Mouse (Mus musculus) embryonic facial prominence, embryonic 12.5 days (tissue): ENCODE measurements around the gene Il21r. TPM values are rescaled to one million over a fixed set of nuclear protein-coding genes. Genes with fewer than 3 reads are reported as not detected.

ENCODE experiments used
- ATAC-seq: fragments of 200-750 bp; cut with Nextera tagmentation; 2 replicates; pipeline ENCODE4 v1.8.0; 2017; ENCODE audit not compliant: insufficient number of reproducible peaks, insufficient read depth, low FRiP score, low TSS enrichment
- H3K27ac ChIP-seq: fragments of 300-500 bp; sonication (generic); 2 replicates; pipeline ENCODE4 v1.5.1; 2016; ENCODE audit warnings: mild to moderate bottlenecking
- H3K27me3 ChIP-seq: fragments of 300-500 bp; sonication (generic); 2 replicates; pipeline ENCODE4 v1.6.1; 2016; ENCODE audit warnings: mild to moderate bottlenecking, moderate library complexity
- H3K36me3 ChIP-seq: fragments of 300-500 bp; sonication (generic); 2 replicates; pipeline ENCODE4 v1.6.1; 2016; ENCODE audit warnings: mild to moderate bottlenecking
- H3K4me1 ChIP-seq: fragments of 300-500 bp; sonication (generic); 2 replicates; pipeline ENCODE4 v1.6.1; 2016
- H3K4me2 ChIP-seq: fragments of 300-500 bp; sonication (generic); replicated peaks from 2 replicates; pipeline ENCODE4 v1.6.1; 2016; ENCODE audit warnings: mild to moderate bottlenecking, moderate library complexity
- H3K4me3 ChIP-seq: fragments of 300-500 bp; sonication (generic); 2 replicates; pipeline ENCODE4 v1.5.1; 2016; ENCODE audit warnings: mild to moderate bottlenecking
- H3K9ac ChIP-seq: fragments of 300-500 bp; sonication (generic); 2 replicates; pipeline ENCODE4 v1.6.1; 2016; ENCODE audit warnings: mild to moderate bottlenecking, moderate library complexity
- H3K9me3 ChIP-seq: fragments of 300-500 bp; sonication (generic); 2 replicates; pipeline ENCODE4 v1.6.1; 2016; ENCODE audit warnings: mild to moderate bottlenecking, moderate library complexity
- WGBS: fragments of 180-500 bp; shearing (Covaris S2); methylation state at CpG from one replicate; pipeline ENCODE4 v1.1.7; 2016; 5-methylcytosine and 5-hydroxymethylcytosine counted together
- polyA plus RNA-seq: library from polyadenylated mRNA; unstranded; fragments of >200 nt; fragmentation: Nextera tagmentation; extraction: Ambion mirVana; gene quantifications from 2 replicates; pipeline ENCODE4 v1.2.1, GENCODE M21; 2016

Gene Il21r
- polyA plus RNA-seq, 1 experiment from 2014 or later = 0.09 TPM

DNA sequence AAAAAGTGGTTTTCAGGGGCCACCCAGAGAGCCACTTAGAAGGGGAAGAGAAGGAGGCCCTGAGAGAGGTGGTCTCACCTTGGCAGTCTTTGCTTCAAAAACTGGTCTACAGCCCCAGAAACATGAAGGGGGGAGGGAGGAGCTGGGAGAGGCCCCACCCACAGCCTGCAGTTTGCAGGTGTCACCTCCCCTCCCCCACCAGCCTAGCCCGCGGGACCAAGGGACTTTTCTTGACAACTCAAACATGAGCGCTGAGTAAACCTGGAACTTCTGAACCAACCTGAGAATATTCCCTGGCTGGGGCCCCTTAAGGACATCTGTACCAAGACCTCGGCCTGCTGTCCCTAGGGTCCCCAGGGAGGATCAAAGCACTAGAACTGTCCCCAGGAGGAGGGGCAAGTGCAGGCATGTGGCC, 2.5 kb downstream of the Il21r start:
- no peak overlapping the region for H3K4me3 ChIP-seq
- no peaks in the 10 kb centered on the region for H3K36me3 ChIP-seq
- H3K9ac ChIP-seq = no peak overlapping the region
- 61% methylated on average over 4 of the region's 4 CpGs for WGBS
- peaks cover 3% of the 10 kb centered on the region; the same call in 1 of the 2 replicates for H3K9me3 ChIP-seq
- no peaks in the 10 kb centered on the region for H3K4me1 ChIP-seq
- H3K4me2 ChIP-seq = no peak overlapping the region
- no peaks in the 10 kb centered on the region for H3K27me3 ChIP-seq
- H3K27ac ChIP-seq = no peak overlapping the region
- no peak for ATAC-seq

- H3K4me2 ChIP-seq = no peak overlapping the region
- no peak overlapping the region for H3K27ac ChIP-seq
- H3K36me3 ChIP-seq = no peaks in the 10 kb centered on the region
- peaks cover 3% of the 10 kb centered on the region; the same call in 1 of the 2 replicates for H3K9me3 ChIP-seq
- no peak overlapping the region for H3K4me3 ChIP-seq
- no peaks in the 10 kb centered on the region for H3K4me1 ChIP-seq
- ATAC-seq = no peak
- no peak overlapping the region for H3K9ac ChIP-seq
- 76% methylated on average over 2 of the region's 2 CpGs for WGBS
- H3K27me3 ChIP-seq = no peaks in the 10 kb centered on the region
Observed at GRCm38 (mm10) chr7:125606265-125607164, 3.3 kb downstream of the Il21r start.

DNA sequence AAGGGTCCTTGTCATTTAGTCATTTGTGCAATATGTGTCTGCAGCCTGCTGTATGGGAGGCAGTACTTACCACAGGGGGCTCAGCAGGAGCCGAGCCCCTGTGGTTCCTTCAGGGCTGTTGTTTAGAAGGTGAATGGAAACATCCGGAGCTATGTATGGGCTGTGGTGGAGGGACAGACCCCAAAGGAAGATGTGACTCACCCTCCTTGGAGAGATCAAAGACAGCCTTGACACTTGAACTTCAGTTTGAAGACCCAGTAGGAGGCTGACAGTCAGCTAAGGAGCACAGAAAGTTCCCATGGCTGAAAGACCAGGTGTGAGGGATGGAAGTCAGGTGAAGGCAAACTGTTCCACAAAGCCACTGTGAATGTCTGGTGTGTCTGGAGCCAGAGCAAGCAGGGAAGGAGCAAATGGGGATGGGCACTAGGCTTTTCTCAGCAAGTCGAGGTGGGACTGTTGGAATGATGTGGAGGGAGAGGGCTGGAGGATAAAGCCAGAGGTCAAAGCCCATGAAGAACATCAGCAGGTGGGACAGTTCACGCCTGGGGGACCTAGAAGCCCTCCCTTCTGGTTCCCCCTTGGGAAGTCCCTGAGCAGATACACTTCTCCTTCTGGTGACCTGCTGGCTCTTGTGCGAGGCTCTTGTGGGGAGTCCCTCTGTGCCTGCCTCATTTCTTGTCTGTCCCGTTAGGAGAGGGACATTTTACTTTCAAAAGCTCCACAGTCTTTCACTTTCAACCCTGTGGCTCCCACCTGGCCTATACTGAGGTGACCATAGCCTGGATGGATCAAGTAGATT, 4.4 kb downstream of the Il21r start:
- 67% methylated on average over 6 of the region's 6 CpGs for WGBS
- no peak overlapping the region for H3K9ac ChIP-seq
- no peak overlapping the region for H3K4me2 ChIP-seq
- no peak for ATAC-seq
- no peak overlapping the region for H3K27ac ChIP-seq
- no peaks in the 10 kb centered on the region for H3K27me3 ChIP-seq
- H3K4me3 ChIP-seq = no peak overlapping the region
- peaks cover 3% of the 10 kb centered on the region; the same call in 1 of the 2 replicates for H3K9me3 ChIP-seq
- no peaks in the 10 kb centered on the region for H3K36me3 ChIP-seq
- no peaks in the 10 kb centered on the region for H3K4me1 ChIP-seq

DNA sequence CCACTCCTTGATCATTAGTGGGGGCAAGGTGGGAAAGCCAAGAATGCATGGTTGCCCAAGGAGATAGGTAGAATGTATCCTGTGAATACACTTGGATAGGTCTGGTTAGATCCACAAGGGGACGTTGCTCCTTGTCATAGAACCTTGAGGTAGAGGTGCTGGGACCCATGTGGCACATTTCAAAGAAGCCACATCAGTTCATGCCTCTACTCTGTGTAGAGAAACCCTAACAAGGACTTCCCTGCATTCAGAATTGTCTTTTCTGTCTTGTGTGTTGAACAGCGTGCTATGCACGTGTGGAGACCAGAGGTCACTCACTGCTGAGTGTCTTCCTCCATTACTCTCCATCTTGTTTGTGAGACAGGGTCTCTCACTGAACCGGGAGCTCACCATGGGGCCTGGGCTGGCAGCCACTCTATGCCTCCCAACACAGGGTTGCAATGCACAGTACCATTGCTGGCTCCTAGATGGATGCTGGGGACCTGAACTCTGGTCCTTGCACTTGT, 5.0 kb downstream of the Il21r start:
- no peak overlapping the region for H3K27ac ChIP-seq
- no peak overlapping the region for H3K9ac ChIP-seq
- no peak overlapping the region for H3K4me2 ChIP-seq
- no peaks in the 10 kb centered on the region for H3K36me3 ChIP-seq
- H3K4me1 ChIP-seq = no peaks in the 10 kb centered on the region
- H3K27me3 ChIP-seq = no peaks in the 10 kb centered on the region
- no peak for ATAC-seq
- no peak overlapping the region for H3K4me3 ChIP-seq
- peaks cover 3% of the 10 kb centered on the region; the same call in 1 of the 2 replicates for H3K9me3 ChIP-seq
- WGBS = 90% methylated on average over 4 of the region's 4 CpGs

DNA sequence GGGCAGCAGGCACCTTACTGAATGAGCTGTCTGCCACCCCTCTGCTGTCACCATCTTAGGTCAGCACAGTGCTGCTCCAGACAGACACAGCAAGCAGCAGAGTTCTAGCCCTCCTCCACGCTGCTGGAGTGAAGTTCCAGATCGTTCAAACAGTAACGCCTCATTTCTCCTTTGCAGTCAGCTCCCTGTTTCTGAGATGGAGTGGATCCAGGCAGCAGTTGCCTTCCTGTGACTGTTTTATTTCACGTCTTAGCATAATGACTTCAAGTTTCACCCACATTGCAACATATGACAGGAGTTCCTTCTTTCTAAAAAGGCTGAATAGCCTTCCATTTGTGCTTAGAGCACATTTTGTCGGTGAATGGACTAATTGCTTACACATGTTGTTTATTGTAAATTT, 10.3 kb downstream of the Il21r start:
- H3K27ac ChIP-seq = no peak overlapping the region

GRCm38 (mm10) chr7:125615453-125615852, 12.2 kb downstream of the Il21r start:
- no peaks in the 10 kb centered on the region for H3K9me3 ChIP-seq
- no peak for ATAC-seq
- H3K9ac ChIP-seq = no peak overlapping the region
- H3K4me2 ChIP-seq = no peak overlapping the region
- WGBS = 89% methylated on average over 7 of the region's 7 CpGs
- H3K4me1 ChIP-seq = no peaks in the 10 kb centered on the region
- H3K36me3 ChIP-seq = no peaks in the 10 kb centered on the region
- no peak overlapping the region for H3K4me3 ChIP-seq
- no peak overlapping the region for H3K27ac ChIP-seq
- H3K27me3 ChIP-seq = no peaks in the 10 kb centered on the region

More for the DNA sequence above, 10.3 kb downstream of the Il21r start:
- Histone ChIP-seq H3K4me2 (no peak overlapping the region), H3K9me3 (peaks cover 3% of the 10 kb centered on the region; the same call in 1 of the 2 replicates), H3K9ac (no peak overlapping the region), H3K4me3 (no peak overlapping the region), H3K4me1 (no peaks in the 10 kb centered on the region), H3K27me3 (no peaks in the 10 kb centered on the region), H3K36me3 (no peaks in the 10 kb centered on the region)
- no peak for ATAC-seq
- WGBS = 79% methylated on average over 5 of the region's 5 CpGs

DNA sequence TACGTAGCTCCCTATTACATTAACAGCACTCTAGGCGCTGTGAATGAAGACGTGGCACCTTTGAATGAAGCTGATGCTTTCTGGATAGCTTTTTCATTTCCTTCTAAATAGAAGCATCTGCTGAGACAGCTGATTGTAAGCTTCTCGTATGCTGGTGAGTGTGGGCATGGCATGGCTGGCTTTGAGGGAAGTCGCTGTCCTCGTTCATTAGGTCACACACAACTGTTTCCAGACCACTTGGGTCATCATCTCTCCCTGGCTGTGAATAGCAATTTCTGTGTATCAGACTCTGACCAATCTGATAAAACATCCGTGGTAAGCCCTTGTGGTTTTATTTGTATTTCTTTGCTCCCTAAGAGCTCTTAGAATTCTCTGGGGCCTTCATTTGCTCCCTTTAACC, 14.8 kb downstream of the Il21r start:
- no peak for ATAC-seq
- Histone ChIP-seq H3K4me2 (no peak overlapping the region), H3K36me3 (no peaks in the 10 kb centered on the region), H3K4me3 (no peak overlapping the region), H3K9me3 (no peaks in the 10 kb centered on the region), H3K27me3 (no peaks in the 10 kb centered on the region), H3K4me1 (no peaks in the 10 kb centered on the region), H3K27ac (no peak overlapping the region), H3K9ac (no peak overlapping the region)
- WGBS = 73% methylated on average over 7 of the region's 7 CpGs

- H3K4me1 ChIP-seq = no peaks in the 10 kb centered on the region
- 73% methylated on average over 4 of the region's 4 CpGs for WGBS
Observed at GRCm38 (mm10) chr7:125620077-125620476, 16.8 kb downstream of the Il21r start.

DNA sequence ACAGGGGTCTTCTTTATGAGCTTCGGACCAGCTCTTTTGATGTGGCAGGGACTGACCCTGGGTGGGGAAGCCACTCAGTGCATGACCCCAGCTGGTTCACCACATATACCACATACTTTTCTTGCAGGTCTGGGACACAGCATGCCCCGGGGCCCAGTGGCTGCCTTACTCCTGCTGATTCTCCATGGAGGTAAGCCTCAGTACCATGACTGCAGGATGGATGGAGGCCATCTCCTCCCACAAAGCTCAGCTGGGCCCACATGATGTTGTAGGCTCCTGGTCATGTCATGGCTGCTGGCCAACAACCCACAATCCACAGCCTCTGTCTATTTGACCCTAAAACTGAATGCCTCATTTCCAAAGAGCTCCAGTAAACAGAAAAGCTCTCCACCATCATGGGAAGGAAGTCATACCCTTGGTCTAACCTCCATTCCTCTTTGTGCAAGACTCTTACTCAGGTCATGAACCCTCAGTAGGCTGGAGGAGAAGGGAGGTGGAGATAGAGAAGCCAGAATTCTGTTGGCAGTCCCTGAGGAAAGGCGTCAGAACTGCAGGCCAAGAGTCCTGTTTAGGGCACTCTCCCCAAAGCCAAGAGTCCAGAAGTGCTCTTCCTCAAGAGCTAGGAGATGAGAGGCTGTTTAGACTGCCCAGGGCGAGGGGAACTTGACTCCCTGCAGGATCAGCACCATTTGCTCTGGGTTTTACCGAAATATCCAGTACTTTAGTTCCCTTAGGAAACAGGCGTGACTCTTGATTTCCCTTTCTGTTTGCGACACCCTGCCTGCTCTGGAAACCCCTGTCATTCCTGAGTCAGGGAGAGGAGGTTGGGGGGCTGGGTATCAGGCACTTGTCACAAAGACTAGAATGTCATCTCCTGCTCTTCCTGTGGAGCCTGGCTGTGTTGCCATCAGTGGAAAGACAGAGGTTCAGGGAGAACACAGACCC, 19.8 kb downstream of the Il21r start:
- 77% methylated on average over 7 of the region's 7 CpGs for WGBS
- no peak overlapping the region for H3K4me2 ChIP-seq
- no peak overlapping the region for H3K27ac ChIP-seq
- H3K27me3 ChIP-seq = no peaks in the 10 kb centered on the region
- H3K36me3 ChIP-seq = no peaks in the 10 kb centered on the region
- no peaks in the 10 kb centered on the region for H3K9me3 ChIP-seq
- no peak for ATAC-seq
- H3K9ac ChIP-seq = no peak overlapping the region
- H3K4me3 ChIP-seq = no peak overlapping the region
- H3K4me1 ChIP-seq = no peaks in the 10 kb centered on the region

More at GRCm38 (mm10) chr7:125620077-125620476, 16.8 kb downstream of the Il21r start:
- no peak overlapping the region for H3K4me3 ChIP-seq
- H3K9ac ChIP-seq = no peak overlapping the region
- H3K27me3 ChIP-seq = no peaks in the 10 kb centered on the region
- H3K36me3 ChIP-seq = no peaks in the 10 kb centered on the region
- ATAC-seq = no peak
- H3K9me3 ChIP-seq = no peaks in the 10 kb centered on the region
- no peak overlapping the region for H3K4me2 ChIP-seq
- H3K27ac ChIP-seq = no peak overlapping the region

- Histone ChIP-seq H3K4me3 (no peak overlapping the region), H3K9ac (no peak overlapping the region), H3K27me3 (no peaks in the 10 kb centered on the region), H3K36me3 (no peaks in the 10 kb centered on the region), H3K9me3 (no peaks in the 10 kb centered on the region), H3K4me2 (no peak overlapping the region), H3K4me1 (no peaks in the 10 kb centered on the region), H3K27ac (no peak overlapping the region)
- ATAC-seq = no peak
- WGBS = 68% methylated on average over 4 of the region's 4 CpGs
Observed at GRCm38 (mm10) chr7:125625219-125625618, 22.0 kb downstream of the Il21r start.

DNA sequence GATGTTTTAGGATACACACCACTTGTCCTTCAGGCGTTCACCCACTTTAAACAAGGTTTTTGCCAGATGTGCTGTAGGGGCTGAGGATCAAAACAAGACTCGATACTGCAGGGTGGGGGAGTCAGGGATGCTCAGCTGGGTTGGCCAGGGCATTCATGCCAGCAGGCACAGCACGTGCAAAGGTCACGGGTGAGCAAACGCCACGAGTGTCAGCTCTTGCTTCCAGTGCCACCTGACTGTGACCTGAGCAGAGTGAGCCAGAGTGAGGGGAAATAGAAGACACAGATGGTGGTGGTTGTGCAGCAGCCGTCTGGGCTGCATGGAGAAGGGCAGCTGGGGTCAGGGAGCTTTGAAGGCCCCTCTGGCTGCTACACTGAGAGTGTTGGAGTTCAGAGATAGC, 22.6 kb downstream of the Il21r start:
- H3K36me3 ChIP-seq = no peaks in the 10 kb centered on the region
- no peak for ATAC-seq
- WGBS = 44% methylated on average over 7 of the region's 7 CpGs

More for the DNA sequence above, 22.6 kb downstream of the Il21r start:
- Histone ChIP-seq H3K27me3 (no peaks in the 10 kb centered on the region), H3K4me3 (no peak overlapping the region), H3K27ac (no peak overlapping the region), H3K9me3 (no peaks in the 10 kb centered on the region), H3K9ac (no peak overlapping the region), H3K4me2 (no peak overlapping the region), H3K4me1 (no peaks in the 10 kb centered on the region)
